Mouse (Mus musculus): Measurements from ENCODE around the gene Akain1. TPM values are rescaled to one million over a fixed set of nuclear protein-coding genes. Genes with fewer than 3 reads are reported as not detected.

Akain1 gene
- 0.07 TPM in 1 of 2 replicates, not detected in the other for polyA plus RNA-seq (2012; rRNA removed)

DNA sequence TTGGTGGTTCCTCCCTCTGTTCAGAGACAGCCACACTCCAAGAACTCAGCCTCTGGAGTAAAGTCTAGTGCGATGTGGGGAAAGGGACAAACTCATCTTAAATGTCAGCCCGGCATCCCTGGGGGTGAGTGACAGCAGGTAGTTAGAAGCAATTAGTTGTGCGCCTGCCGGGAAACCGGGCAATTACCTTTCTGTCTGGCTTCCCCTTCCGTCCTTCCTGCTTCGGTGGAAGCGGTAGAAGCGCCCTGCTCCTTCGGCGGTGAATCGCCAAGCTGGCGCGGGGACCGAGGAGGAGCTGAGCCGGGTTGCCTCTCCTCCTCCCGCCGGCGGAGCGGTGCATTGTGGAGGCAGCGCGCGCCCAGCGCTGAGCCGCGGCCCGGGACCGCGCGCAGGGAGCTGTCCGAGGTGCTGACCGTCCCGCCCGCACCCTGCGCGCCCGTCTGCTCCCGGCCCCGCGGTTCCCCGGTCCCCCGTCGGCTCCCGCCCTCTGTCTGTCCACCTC is at the start of gene Akain1:
TSS of gene Akain1 (plus strand) at position 337 of the 502 bp plus-strand sequence.
- no peak for DNase-seq (ENCODE audit: low read depth)

DNA sequence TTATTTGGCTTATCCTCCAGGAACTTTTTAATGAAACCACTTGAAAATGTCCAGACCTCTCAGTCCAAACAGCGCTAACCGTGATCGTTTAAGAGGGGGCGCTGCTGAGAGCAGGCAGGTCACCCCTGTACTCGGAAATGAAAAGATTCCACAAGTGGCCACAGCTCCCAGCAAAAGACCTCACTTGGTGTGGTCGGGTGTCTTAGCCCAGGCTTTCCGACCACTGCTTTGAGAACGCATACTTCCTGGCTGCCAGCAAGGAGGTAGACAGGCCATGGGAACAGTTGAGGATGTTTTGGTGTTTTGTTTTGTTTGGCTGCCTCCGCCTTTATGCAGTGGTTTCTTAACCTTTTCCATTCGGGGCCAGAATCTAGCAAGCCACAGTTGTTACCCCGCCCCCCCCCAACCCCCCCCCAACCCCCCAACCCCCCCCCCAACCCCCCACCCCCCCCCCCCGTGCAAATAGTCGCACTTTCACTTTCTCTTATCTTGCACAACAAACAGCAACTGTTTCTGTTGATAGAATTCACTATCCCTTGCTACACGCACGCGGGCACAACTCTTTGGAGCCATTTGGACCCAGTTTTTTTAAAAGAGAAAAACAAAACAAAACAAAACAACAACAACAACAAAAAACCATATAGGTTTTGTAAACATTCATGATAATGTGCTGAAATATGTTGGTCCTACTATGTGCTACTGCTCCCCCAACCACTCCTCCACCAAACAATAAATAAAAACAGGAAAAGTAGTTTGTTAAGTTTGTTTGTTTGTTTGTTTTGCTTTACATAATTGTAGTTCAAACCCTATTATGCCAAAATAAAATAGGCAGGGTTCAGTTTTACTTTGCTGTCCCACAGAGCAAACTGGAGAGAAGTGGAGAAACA is 42.7 kb upstream of the Akain1 start:
- no peak for DNase-seq (ENCODE audit: low read depth)

DNA sequence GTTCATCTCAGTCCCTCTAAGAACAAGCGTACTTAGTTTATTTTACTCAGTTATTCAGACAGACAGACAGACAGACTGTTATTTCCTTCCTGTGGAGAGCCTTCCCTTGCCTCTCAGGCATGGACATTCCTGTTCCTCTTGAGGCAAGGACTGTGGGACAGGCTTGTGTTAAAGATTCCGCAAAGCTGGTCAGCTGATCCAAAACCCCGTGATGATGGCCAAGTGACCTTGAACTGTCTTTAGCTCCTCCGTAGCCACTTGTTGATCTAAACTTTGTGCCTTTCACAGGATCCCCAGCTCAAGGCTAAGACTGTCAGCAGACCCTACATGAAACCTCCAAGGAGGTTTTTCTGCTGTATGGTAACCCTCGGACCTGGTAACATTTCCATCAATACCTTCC is 42.0 kb upstream of the Akain1 start:
- no peak for DNase-seq (ENCODE audit: low read depth)

DNA sequence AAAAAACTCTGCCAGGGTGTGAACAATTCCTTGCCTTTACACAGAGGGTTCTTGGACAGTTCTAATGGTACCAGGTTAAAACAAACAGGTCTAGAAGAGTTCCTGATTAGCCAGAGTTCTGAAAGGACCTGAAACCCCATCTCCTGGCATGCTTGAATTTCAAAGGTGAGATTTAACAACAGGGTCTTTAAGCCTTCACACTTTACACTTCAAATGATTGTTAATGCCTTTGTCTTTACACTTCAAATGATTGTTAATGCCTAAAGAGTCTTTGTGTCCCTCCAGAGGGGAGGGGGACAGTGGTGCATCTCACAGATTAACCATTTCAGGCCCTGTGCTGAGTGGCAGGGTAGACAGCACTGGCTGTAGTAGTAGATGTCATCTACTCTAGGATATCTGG is 41.0 kb upstream of the Akain1 start:
- no peak for DNase-seq (ENCODE audit: low read depth)

DNA sequence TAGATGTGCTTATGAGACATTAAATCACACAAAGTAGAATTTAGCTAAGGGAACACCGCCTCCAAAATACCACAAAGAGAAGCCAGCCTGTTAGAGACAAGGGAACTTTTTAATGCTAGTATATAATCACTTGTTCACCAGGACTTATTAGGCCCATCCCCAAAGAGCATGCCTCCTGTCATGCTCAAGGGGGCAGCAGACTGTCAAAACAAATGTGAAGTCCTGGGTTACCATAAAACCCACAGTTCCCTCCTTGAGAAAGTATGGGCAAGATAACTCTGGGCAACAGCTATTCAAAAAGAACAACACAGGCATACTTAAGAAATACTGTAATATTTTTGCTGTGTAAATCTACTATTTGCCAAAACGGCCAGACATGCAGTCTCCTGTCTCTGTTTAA is 38.0 kb upstream of the Akain1 start:
- no peak for DNase-seq (ENCODE audit: low read depth)

DNA sequence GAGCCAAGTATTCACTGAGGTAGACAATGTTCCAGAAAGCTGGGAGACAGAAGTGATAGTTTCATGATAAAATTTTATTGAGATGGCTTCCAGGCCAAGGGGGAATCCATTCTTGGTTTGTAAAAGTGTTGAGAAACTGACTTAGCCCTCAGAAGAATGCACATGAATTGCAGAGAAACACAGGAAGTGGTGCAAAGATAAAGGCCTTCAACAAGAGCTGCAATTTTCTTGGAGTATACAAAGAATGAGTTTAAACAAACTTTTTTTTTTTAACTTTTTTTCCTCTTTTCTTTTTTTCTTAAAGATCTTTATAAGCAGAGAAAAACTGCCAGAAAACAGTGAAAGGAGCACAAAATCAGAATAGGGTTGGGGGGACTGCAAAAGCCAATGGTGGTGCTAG is 23.0 kb upstream of the Akain1 start:
- DNase-seq (ENCODE audit: low read depth) = no peak

- DNase-seq (ENCODE audit: low read depth) = peak; percentile 27
Observed at GRCm38 (mm10) chr17:69416920-69417661, 22.0 kb upstream of the Akain1 start.

DNA sequence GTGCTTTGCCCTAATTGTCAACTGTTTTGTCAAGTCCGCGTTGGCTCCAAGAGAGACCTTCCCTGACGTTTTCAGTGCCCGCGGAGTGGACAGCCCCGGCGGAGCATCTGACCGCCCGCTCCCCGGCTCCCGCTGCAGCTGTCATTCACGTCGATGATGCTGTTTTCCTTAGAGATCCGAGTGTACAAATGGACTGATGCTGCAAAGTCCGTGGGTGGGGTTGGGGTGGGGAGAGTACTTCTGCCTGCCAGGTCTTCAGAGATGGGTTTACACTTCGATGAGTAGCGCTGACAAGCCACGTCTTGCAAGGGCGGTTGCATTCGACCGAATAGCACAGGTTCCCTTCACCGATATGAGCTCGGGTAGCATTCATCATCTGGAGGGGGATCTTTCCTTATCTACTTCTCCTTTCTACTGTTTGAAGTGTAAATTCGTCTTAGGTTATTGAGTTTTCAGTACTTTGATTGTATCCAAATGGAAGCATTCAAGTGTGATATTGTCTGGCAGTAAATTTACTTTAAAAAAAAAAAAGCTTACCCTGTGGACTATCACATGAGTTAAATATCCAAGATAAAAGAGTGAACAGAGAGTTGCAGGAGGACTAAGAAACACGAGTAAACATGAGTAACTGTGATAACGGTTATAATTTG is 21.3 kb upstream of the Akain1 start:
- no peak for DNase-seq (ENCODE audit: low read depth)

DNA sequence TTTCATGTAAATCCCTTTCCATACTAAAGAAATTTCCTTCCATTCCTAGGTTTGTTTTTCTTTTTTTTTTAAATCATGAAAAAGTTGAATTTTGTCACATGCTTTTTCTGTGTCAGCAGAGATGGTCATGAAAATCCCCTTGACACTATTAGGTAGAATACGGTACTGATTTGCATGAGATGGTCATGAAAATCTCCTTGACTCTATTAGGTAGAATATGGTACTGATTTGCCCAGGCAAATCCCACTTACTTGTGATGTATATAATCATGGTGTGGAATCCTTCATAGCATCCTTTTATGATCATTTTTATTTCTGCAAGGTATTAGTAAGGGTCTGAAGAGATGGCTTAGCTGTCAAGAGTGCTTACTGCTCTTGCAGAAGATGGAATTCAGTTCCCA is 17.5 kb upstream of the Akain1 start:
- DNase-seq (ENCODE audit: low read depth) = no peak

DNA sequence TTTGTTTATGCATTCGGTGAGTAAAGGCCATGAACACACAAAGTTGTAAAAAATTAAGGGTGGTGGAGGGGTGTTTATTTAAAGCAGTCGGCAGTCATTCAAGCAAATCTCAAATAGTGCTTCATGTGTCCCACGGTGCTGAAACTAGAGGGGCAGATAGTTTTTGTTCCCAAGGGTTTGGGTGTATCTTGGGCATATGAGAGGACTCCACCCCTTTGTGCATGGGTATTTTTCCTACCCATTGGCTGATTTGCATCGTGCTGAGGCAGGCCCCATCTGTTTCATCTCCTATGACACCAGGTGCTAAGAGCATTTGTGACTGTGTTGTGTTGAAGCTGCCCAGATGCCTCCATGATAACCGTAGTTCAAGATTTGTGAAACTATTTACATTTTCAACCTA is 1.3 kb upstream of the Akain1 start:
- DNase-seq (ENCODE audit: low read depth) = no peak

DNA sequence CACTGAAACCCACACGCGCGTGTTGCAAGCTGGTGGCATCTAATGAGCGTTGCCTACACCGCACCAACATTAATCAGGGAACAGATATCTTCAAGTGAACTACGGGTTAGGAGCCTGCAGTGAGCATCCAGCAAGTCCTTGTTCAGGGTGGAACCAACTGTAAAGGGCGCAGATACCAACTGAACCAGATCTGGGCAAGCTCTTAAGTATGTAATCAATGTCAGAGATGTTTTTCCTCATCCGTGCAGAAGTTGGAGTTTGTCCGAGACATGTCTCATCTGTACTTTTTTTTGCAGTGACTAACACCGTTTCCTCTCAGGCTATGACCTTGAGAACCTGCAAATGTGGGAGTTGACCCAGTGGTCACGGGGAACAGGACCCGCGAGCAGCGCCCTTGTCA is 640 bp upstream of the Akain1 start:
- no peak for DNase-seq (ENCODE audit: low read depth)

DNA sequence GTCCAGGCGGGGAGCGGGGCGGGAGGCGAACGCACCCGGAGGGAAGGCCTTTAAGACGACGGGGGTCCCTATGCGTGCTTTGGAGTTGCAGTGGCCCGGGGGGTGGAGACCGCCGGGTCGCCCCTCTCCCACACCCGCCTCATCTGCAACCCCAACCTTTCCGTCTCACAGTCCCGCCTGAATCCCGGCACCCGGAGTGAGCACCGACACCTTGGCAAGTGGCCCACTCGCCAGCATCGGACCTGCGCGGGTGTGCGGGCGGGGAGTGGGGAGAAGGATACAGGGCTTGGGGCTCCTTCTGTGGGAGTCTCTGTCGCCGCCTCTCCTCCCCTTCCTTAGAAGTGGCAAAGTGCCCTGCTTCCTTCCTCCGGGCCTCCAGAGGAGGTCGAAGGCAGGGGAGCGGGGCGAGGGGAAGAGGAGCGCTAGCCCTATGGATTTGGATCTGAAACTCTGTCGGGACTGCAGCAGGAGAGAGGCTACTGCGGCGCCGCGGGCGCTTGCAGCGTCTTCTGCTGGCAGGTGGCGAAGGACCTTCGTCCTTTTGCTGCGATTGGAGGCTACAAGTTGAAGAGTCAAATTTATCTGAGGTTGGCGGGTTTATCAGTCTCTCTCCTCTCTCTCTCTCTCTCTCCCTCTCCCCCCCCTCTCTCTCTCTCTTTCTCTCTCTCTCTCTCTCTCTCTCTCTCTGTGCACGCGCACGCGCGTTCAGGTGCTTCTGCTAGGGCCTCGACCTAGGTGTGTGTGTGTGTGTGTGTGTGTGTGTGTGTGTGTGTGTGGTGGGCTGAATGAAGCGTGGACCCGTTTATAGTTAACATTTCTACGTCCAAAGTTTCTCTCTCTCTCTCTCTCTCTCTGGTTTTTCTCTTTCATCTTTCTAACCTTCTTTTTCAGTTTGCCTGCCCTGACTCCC is 700 bp downstream of the Akain1 start:
- no peak for DNase-seq (ENCODE audit: low read depth)

- DNase-seq (ENCODE audit: low read depth) = no peak
Observed at GRCm38 (mm10) chr17:69441041-69441440, 1.9 kb downstream of the Akain1 start.

DNA sequence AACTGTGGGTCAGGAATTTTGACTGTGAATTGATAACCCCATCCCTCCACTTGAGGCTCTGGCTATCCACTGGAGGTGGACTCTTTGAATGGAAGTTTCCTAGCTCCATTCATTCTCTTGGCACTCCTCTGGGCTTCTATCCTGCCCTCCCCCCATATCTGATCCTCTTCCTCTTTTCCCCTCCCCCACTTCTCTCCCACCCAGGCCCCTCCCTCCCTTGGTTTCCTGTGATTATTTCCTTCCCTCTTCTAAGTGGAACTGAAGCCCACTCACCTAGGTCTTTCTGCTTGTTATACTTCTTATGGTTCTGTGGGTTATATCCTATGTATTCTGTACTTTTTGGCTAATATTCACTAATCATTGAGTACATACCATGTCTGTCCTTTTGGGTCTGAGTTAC is 9.6 kb downstream of the Akain1 start:
- no peak for DNase-seq (ENCODE audit: low read depth)

GRCm38 (mm10) chr17:69461680-69462079 is 22.6 kb downstream of the Akain1 start:
- DNase-seq (ENCODE audit: low read depth) = no peak

DNA sequence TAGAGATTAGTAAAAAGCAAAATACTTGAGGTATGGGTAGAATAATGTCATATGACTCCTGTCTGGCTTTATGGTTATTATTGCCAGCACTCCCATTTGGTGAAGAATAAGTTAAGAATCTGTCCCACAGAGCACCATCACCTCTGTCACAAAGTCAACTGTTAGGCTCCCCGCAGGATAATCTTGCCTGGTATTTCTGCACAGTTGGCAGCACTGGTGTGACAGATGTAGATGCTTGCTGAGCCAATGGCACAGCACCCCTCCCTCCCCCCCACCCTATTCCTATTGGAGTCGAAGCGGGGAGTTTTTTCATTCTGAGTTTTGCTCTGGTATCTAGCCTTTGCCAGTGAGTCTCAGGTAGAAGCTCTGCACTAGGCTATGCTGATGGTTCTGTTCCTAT is 23.9 kb downstream of the Akain1 start:
- no peak for DNase-seq (ENCODE audit: low read depth)

- no peak for DNase-seq (ENCODE audit: low read depth)
Observed at GRCm38 (mm10) chr17:69471171-69471570, 32.0 kb downstream of the Akain1 start.

- no peak for DNase-seq (ENCODE audit: low read depth)
Observed at GRCm38 (mm10) chr17:69472401-69472800, 33.3 kb downstream of the Akain1 start.

DNA sequence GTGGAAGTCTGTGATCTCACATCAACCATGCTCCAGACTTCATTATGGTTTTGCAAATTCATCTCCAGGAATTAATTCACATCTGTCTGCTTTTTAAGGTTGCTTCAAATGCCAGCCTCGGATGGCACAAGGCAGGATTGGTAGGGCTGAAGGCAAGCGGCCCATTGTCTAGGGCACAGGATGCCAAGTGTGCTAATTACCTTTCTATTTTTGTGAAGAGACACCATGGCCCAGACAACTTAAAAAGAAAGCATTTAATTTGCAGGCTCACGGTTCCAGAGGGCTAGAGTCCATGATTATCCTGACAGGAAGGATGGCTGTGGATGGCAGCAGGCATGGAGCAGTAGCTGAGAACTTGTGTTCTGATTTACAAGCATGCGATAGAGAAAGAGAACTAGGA is 35.0 kb downstream of the Akain1 start:
- DNase-seq (ENCODE audit: low read depth) = no peak

- no peak for DNase-seq (ENCODE audit: low read depth)
Observed at GRCm38 (mm10) chr17:69475423-69475822, 36.3 kb downstream of the Akain1 start.

GRCm38 (mm10) chr17:69477526-69477925 is 38.4 kb downstream of the Akain1 start:
- no peak for DNase-seq (ENCODE audit: low read depth)
